Mouse (Mus musculus): ENCODE data around the gene Hoxa5. TPM values are rescaled to one million over a fixed set of nuclear protein-coding genes. Genes with fewer than 3 reads are reported as not detected.
A peak's percentile ranks its signal among the peaks of the same experiment; 100 is the strongest.

Hoxa5 gene
- polyA plus RNA-seq, 1 experiment from 2014 or later: 14.8 TPM

GRCm38 (mm10) chr6:52240389-52241000 lies 36.1 kb upstream of the Hoxa5 start, which contains the start of gene Hoxa10:
TSS of gene Hoxa10 (minus strand) at chr6:52240854.
- Histone ChIP-seq H3K27ac (ENCODE audit: low read depth, low read length) (no peak within 1 kb of the TSS), H3K4me2 (replicated peaks; ENCODE audit: low read depth) (peak within 1 kb of the TSS; percentile 41), H3K4me1 (replicated peaks; ENCODE audit: control insufficient read depth, insufficient read depth, low read length) (no peaks in the 10 kb centered on the region), H3K9me3 (ENCODE audit: control insufficient read depth) (no peaks in the 10 kb centered on the region), H3K9ac (ENCODE audit: low read depth, low read length) (peak within 1 kb of the TSS; percentile 26), H3K4me3 (ENCODE audit: low read depth, low read length) (peak within 1 kb of the TSS; percentile 26), H3K27me3 (replicated peaks; ENCODE audit: control insufficient read depth, insufficient read depth, low read length) (peaks cover 100% of the 10 kb centered on the region), H3K36me3 (ENCODE audit: control insufficient read depth, insufficient read depth) (no peaks in the 10 kb centered on the region; the same call in 1 of the 2 replicates)
- peak; percentile 47; the same call in 1 of the 2 replicates for ATAC-seq
- 2% methylated on average over 35 of the region's 35 CpGs for WGBS
- TF ChIP-seq CTCF (IDR thresholded peaks at IDR 0.05; ENCODE audit: low read depth): peak; percentile 86

- H3K36me3 ChIP-seq (ENCODE audit: control insufficient read depth, insufficient read depth): no peaks in the 10 kb centered on the region; the same call in 1 of the 2 replicates
- peaks cover 100% of the 10 kb centered on the region for H3K27me3 ChIP-seq (replicated peaks; ENCODE audit: control insufficient read depth, insufficient read depth, low read length)
- peak overlapping the region; percentile 26 for H3K9ac ChIP-seq (ENCODE audit: low read depth, low read length)
- peak overlapping the region; percentile 41 for H3K4me2 ChIP-seq (replicated peaks; ENCODE audit: low read depth)
- H3K27ac ChIP-seq (ENCODE audit: low read depth, low read length): no peak overlapping the region
- H3K4me1 ChIP-seq (replicated peaks; ENCODE audit: control insufficient read depth, insufficient read depth, low read length): no peaks in the 10 kb centered on the region
- ATAC-seq: no peak
- WGBS: 2% methylated on average over 30 of the region's 30 CpGs
- peak overlapping the region; percentile 26 for H3K4me3 ChIP-seq (ENCODE audit: low read depth, low read length)
- no peak for TF ChIP-seq CTCF (IDR thresholded peaks at IDR 0.05; ENCODE audit: low read depth)
- no peaks in the 10 kb centered on the region for H3K9me3 ChIP-seq (ENCODE audit: control insufficient read depth)
Observed at GRCm38 (mm10) chr6:52239625-52240388, 35.4 kb upstream of the Hoxa5 start.

- Histone ChIP-seq H3K9ac (ENCODE audit: low read depth, low read length) (no peak overlapping the region), H3K4me3 (ENCODE audit: low read depth, low read length) (no peak overlapping the region; the same call in 1 of the 2 replicates), H3K9me3 (ENCODE audit: control insufficient read depth) (no peaks in the 10 kb centered on the region), H3K36me3 (ENCODE audit: control insufficient read depth, insufficient read depth) (no peaks in the 10 kb centered on the region; the same call in 1 of the 2 replicates), H3K4me1 (replicated peaks; ENCODE audit: control insufficient read depth, insufficient read depth, low read length) (no peaks in the 10 kb centered on the region), H3K27me3 (replicated peaks; ENCODE audit: control insufficient read depth, insufficient read depth, low read length) (peaks cover 100% of the 10 kb centered on the region), H3K27ac (ENCODE audit: low read depth, low read length) (no peak overlapping the region), H3K4me2 (replicated peaks; ENCODE audit: low read depth) (no peak overlapping the region)
- 6% methylated on average over 7 of the region's 7 CpGs for WGBS
- no peak for ATAC-seq
- TF ChIP-seq CTCF (IDR thresholded peaks at IDR 0.05; ENCODE audit: low read depth): no peak
Observed at GRCm38 (mm10) chr6:52238976-52239375, 34.6 kb upstream of the Hoxa5 start.

DNA sequence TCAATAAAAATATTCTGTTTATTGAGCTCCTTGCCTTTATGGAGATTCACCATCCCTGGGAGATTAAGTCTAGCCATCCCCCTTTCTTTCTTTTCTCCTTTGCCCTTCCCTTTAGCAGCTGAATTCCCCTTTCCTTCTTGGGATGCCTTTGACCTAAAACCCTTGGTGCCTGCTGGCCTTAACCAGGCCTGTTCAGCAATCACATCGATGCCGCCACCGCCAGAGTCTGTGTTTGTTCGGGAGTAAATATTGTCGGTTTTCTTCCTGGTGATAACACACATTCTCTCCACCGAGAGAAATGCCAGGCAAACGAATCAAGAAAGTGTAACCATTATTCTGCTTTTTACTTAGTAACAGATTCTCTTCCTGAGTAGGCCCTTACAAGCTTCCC lies 33.8 kb upstream of the Hoxa5 start:
- no peak overlapping the region for H3K27ac ChIP-seq (ENCODE audit: low read depth, low read length)
- TF ChIP-seq CTCF (IDR thresholded peaks at IDR 0.05; ENCODE audit: low read depth): no peak
- 0 out of 2 replicates have a peak overlapping the region, but pooled peaks have one; percentile 9 for H3K4me2 ChIP-seq (replicated peaks; ENCODE audit: low read depth)

GRCm38 (mm10) chr6:52237346-52238154 lies 33.2 kb upstream of the Hoxa5 start:
- no peak for TF ChIP-seq CTCF (IDR thresholded peaks at IDR 0.05; ENCODE audit: low read depth)
- 17% methylated on average over 10 of the region's 10 CpGs for WGBS
- Histone ChIP-seq H3K36me3 (ENCODE audit: control insufficient read depth, insufficient read depth) (no peaks in the 10 kb centered on the region), H3K4me3 (ENCODE audit: low read depth, low read length) (peak overlapping the region; percentile 11; the same call in 1 of the 2 replicates), H3K27ac (ENCODE audit: low read depth, low read length) (no peak overlapping the region), H3K4me2 (replicated peaks; ENCODE audit: low read depth) (peak overlapping the region; percentile 9; the same call in 1 of the 2 replicates), H3K27me3 (replicated peaks; ENCODE audit: control insufficient read depth, insufficient read depth, low read length) (peaks cover 100% of the 10 kb centered on the region), H3K9ac (ENCODE audit: low read depth, low read length) (no peak overlapping the region), H3K9me3 (ENCODE audit: control insufficient read depth) (no peaks in the 10 kb centered on the region), H3K4me1 (replicated peaks; ENCODE audit: control insufficient read depth, insufficient read depth, low read length) (no peaks in the 10 kb centered on the region)
- no peak for ATAC-seq

More for the DNA sequence above, 33.8 kb upstream of the Hoxa5 start:
- H3K9me3 ChIP-seq (ENCODE audit: control insufficient read depth): no peaks in the 10 kb centered on the region
- whole genome bisulfite sequencing: 5% methylated on average over 7 of the region's 7 CpGs
- no peak overlapping the region for H3K9ac ChIP-seq (ENCODE audit: low read depth, low read length)
- no peak overlapping the region for H3K4me3 ChIP-seq (ENCODE audit: low read depth, low read length)
- ATAC-seq: no peak
- H3K27me3 ChIP-seq (replicated peaks; ENCODE audit: control insufficient read depth, insufficient read depth, low read length): peaks cover 100% of the 10 kb centered on the region
- H3K36me3 ChIP-seq (ENCODE audit: control insufficient read depth, insufficient read depth): no peaks in the 10 kb centered on the region
- no peaks in the 10 kb centered on the region for H3K4me1 ChIP-seq (replicated peaks; ENCODE audit: control insufficient read depth, insufficient read depth, low read length)

Data from intestine, postnatal 0 days (tissue).